ENCODE assay signal across 9 mouse cellular contexts in genomic region chr12:39510073-39510812, GRCm38 (mm10).
A peak's percentile ranks its signal among the peaks of the same experiment; 100 is the strongest.
DNase-seq lines count a peak whose midpoint lies in the region; ATAC-seq and TF ChIP-seq lines count a peak whose summit lies in the region.
"Had no signal": no experiment of that assay in that cellular context is flagged by ENCODE, and none has a peak within 500 bp of the region (broad histone marks: within the 10 kb centered on the region; RNA-seq: fewer than 3 reads in every experiment).

No protein-coding gene starts in this region.

- no peaks in the 10 kb centered on the region for H3K4me1 ChIP-seq in heart, adult 2 months (ENCODE audit: control insufficient read depth, insufficient read depth, low read length)
- H3K4me1 ChIP-seq in testis, adult 2 months (ENCODE audit: control insufficient read depth, insufficient read depth, low read length) = no peaks in the 10 kb centered on the region
- H3K4me1 ChIP-seq: limb, embryonic 15.5 days had no signal

- H3K9ac ChIP-seq in heart, adult 2 months (ENCODE audit: low read depth, low read length) = no peak overlapping the region
- H3K9ac ChIP-seq: limb, embryonic 15.5 days had no signal

- ATAC-seq in monocyte, adult 5-6 weeks (replicated peaks; ENCODE audit: insufficient number of reproducible peaks, low FRiP score, low TSS enrichment, poor library complexity, severe bottlenecking) = 0 out of 2 replicates have a peak, but pooled peaks have one; percentile 59

- peak; percentile 64 to 68 for DNase-seq in B cell, adult 2 months
- peak; percentile 76 for DNase-seq in adipocyte (ENCODE audit: low spot score)
- DNase-seq in embryo, embryonic 10.5 days (ENCODE audit: low spot score) = peak; percentile 87
- peak; percentile 33 to 34 for DNase-seq in heart, adult 2 months
- peak; percentile 48 for DNase-seq in kidney, adult 18-20 months
- DNase-seq in left cerebral cortex, postnatal 36 days (ENCODE audit: low spot score in 2 of 2) = peak; percentile 56 to 72

- TF ChIP-seq EP300 in heart, adult 2 months (IDR thresholded peaks at IDR 0.05; ENCODE audit: insufficient read depth, low read depth, low read length) = no peak

- H3K27ac ChIP-seq in heart, adult 2 months = no peak overlapping the region
- H3K27ac ChIP-seq in testis, adult 2 months (ENCODE audit: control insufficient read depth, insufficient read depth, low read depth, low read length) = no peak overlapping the region
- H3K27ac ChIP-seq: limb, embryonic 15.5 days had no signal

- peak; percentile 87 for TF ChIP-seq CTCF in heart, adult 2 months (IDR thresholded peaks at IDR 0.05)
- TF ChIP-seq CTCF in testis, adult 2 months (IDR thresholded peaks at IDR 0.05; ENCODE audit: control insufficient read depth, insufficient read depth, insufficient replicate concordance, low read depth, low read length) = peak; percentile 27; the same call in 1 of the 2 replicates

- intact Hi-C loops in heart, adult 2 months (cut with DNase I) = loop anchor here (1.0 to 5.0 kb wide), 4 partner anchors 152 to 654 kb away; no protein-coding TSS in a partner anchor
- intact Hi-C loops in left cerebral cortex, postnatal 36 days (cut with DNase I) = loop anchor here (2.0 to 5.0 kb wide), 3 partner anchors 222 to 563 kb away; no protein-coding TSS in a partner anchor

- H3K79me2 ChIP-seq in heart, adult 2 months (replicated peaks; ENCODE audit: control insufficient read depth, insufficient read depth, low read length) = no peaks in the 10 kb centered on the region

- H3K4me3 ChIP-seq in heart, adult 2 months = no peak overlapping the region
- H3K4me3 ChIP-seq in testis, adult 2 months (ENCODE audit: control insufficient read depth, low read depth, low read length) = no peak overlapping the region; the same call in 1 of the 2 replicates
- H3K4me3 ChIP-seq: limb, embryonic 15.5 days had no signal

- no peaks in the 10 kb centered on the region for H3K36me3 ChIP-seq in heart, adult 2 months (ENCODE audit: control insufficient read depth, insufficient read depth, low read length)
- no peaks in the 10 kb centered on the region for H3K36me3 ChIP-seq in testis, adult 2 months (ENCODE audit: control insufficient read depth, insufficient read depth, low read length)
- H3K36me3 ChIP-seq: limb, embryonic 15.5 days had no signal

- no peaks in the 10 kb centered on the region for H3K27me3 ChIP-seq in heart, adult 2 months (ENCODE audit: control insufficient read depth, insufficient read depth, low read length)
- no peaks in the 10 kb centered on the region for H3K27me3 ChIP-seq in testis, adult 2 months (ENCODE audit: control insufficient read depth, insufficient read depth, low read length)

- 27% methylated on average over 13 of the region's 13 CpGs for WGBS in heart, adult 2 months

- no peak for TF ChIP-seq POLR2A in heart, adult 2 months (IDR thresholded peaks at IDR 0.05; ENCODE audit: insufficient read depth, low read depth, low read length)
- no peak for TF ChIP-seq POLR2A in testis, adult 2 months (IDR thresholded peaks at IDR 0.05; ENCODE audit: control insufficient read depth, low read depth, low read length)

Comparison
In these comparisons a context has a peak if more than half of its experiments do, and no peak if none do; other contexts are left out.
1. DNase-seq: peak in every context shown above with its lines; median percentile 87 in embryo, embryonic 10.5 days; 76 in adipocyte; 66 in B cell, adult 2 months; 64 in left cerebral cortex, postnatal 36 days; 48 in kidney, adult 18-20 months; 34 in heart, adult 2 months.